Mouse (Mus musculus) left cerebral cortex, adult 8-10 months (tissue): ENCODE results near the gene Ncdn. TPM values are rescaled to one million over a fixed set of nuclear protein-coding genes. Genes with fewer than 3 reads are reported as not detected.

ENCODE experiments used
- DNase-seq, 2 experiments: peaks; one replicate each; pipeline ENCODE4 v3.0.0; 2022; ENCODE audit warnings: low spot score in 2 of 2
- total RNA-seq, 4 experiments: library from RNA; stranded (reverse); gene quantifications; 2 replicates each; pipeline ENCODE4 v1.2.4; 2022

Ncdn gene
- 100 to 1,000 TPM; 980 to 990 (median 985) TPM for total RNA-seq

DNA sequence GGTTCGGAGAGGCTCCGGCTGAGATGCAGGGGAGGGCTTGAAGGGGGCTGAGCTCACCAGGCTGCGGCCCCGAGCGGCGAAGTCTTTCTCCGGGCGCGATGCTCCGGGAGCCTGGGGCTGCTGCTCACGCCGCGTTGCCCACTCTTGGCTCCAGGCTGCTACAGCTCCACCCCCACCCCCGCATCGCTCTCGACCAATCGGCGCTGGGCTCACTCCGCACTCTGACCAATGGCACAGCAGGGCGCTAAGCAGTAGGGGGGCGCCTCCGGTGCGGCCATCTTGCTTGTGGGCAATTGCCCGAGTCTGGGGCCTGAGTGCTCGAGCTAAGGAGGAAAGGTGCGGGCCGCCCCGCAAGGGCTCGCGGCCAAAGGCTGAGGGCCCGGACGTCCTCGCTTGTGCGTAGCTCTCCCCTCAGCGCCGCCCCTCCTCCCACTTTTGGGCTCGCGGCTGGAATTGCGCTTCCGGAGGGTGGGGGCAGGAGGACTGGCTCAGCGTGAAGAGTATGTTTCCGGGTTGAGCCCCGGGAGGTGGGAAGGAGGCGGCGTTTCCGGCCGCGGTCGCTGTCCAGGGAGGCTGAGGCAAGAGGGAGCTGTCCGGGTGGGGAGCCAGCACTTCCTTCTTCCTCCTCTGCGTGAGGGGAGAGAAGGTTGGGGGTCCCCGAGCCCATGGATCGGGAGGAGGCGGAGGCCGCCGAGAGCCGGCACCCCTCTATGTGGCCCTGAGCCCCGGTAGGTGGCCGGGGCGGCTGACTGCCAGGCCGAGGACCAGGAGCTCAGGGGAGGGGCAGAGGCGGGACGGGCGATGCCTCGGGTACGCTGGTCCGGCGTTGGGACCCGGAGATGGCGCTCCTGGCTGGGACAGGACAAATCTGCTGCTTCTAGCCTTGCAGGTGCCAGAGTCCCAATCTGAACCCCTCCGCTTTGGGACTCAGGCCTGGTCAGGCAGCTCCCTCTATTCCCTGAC, at the start of gene Ncdn, which contains the start of gene AU040320:
Gene Ncdn (minus strand): TSS at position 171 of the 963 bp plus-strand sequence.
Gene AU040320 (plus strand): TSS at position 277 of the 963 bp plus-strand sequence.
- peak; percentile 96 to 98 for DNase-seq

DNA sequence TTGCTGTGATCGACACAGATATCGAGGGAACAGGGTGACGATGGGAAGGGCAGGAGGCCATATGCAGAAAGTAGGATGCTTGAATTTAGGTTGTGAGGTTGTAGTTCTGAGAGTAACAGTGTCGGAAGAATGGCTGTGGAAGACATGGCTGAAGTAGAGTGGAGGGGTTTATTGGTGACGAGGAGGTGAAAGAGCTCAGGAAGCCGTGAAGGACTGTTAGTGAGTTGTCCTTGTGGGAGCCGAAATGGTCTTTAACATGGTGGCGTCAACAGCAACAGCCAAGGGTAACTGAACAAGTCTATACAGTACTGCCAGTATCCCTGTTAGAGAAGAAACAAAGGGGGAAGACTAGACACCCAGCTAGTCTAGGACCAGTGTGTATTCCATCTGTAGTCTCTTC, 48.9 kb upstream of the Ncdn start:
- DNase-seq = no peak

DNA sequence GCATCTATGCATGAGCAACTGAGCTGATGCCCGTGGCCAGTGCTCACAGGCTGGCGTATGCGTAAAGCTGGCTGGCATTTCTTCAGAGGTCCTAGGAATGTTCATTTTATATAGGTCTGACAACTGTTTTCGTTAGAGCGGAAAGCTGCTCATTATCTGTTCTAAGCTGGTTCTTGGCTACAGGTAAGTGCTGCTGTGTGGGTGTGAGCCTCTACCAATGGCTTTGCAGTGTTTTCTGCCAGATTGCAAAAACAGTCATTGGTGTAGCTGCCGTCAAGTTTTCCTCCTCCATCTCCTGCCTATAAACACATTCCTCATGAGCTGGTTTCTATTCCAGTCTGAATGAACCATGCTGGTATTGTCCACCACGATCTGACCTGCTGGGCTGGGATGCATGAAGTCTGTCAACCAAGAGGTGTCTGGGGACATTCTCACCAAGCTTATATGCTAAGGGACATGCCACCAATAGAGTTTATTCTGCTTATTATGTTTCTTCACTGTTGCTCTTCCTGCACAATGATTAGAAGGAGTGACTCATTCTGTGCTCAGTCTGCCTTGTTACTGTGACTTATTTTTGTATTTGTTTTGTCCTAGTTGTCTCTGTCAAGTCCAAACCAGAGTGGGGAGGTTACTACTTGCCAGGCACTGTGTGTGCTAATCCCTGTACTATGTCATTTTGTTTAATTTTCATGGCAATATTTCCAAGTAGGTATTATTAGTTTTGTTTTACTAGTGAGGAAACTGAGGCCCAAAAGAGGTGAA, 39.3 kb upstream of the Ncdn start:
- peak in 1 of 2 experiments; percentile 62 for DNase-seq

DNA sequence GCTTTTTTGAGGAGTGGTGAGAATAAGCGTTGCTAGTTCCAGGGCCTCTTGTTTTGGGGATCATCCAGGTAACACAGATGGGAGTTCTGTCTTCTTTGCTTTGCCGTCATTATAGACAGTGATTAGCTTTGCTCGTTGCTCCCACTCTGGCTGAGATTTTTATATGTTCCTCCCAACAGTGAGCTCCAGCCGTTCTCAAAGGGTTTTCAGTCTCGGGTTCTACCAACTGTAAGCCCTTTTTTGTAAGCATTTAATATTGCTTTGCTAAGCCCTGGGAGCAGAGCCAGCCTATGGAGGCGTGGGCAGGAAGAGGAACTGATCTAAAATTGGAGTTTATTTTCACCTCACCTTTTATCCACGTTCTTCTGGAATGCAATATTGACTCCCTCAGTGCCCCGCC, 29.8 kb upstream of the Ncdn start:
- peak in 1 of 2 experiments; percentile 53 for DNase-seq

DNA sequence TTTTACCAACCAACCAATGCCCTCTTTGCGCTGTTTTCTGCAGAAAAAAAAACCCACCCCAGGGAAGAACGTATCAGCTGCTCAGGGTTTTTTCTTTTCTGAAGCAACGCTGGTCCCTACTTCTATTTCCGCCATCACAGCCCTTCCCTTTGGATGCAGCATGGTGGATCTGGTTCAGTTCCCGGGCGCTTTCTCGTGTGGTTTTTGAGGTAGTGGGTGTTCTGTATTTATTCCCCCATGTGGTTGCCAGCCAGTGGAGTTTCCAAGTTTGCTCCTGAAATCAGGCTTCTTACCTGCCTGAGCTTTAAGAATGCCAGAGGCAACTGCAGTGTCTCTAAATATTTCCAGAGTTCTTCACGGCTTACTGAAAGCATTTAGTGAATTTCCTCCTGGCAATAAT, 29.3 kb upstream of the Ncdn start:
- no peak for DNase-seq

DNA sequence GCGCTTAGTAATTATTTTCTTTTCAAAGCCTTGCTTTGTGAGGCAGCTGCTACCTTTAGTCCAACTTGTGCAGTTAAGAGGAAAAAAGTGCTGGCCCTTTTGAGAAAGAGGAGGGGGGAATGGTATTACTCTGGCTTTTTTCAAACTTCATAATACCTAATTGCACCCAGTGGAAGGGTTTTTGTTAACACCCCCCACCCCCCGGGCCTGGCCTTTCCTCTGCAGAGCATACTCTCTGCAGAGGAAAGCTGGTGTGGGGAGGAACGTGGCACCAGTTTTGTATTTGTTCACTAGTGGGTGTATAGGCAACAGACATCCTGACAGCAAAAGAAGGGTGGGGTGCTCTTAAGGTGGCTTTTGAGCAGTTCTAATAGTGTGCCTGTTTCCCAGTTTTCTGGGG, 28.6 kb upstream of the Ncdn start:
- DNase-seq = no peak

DNA sequence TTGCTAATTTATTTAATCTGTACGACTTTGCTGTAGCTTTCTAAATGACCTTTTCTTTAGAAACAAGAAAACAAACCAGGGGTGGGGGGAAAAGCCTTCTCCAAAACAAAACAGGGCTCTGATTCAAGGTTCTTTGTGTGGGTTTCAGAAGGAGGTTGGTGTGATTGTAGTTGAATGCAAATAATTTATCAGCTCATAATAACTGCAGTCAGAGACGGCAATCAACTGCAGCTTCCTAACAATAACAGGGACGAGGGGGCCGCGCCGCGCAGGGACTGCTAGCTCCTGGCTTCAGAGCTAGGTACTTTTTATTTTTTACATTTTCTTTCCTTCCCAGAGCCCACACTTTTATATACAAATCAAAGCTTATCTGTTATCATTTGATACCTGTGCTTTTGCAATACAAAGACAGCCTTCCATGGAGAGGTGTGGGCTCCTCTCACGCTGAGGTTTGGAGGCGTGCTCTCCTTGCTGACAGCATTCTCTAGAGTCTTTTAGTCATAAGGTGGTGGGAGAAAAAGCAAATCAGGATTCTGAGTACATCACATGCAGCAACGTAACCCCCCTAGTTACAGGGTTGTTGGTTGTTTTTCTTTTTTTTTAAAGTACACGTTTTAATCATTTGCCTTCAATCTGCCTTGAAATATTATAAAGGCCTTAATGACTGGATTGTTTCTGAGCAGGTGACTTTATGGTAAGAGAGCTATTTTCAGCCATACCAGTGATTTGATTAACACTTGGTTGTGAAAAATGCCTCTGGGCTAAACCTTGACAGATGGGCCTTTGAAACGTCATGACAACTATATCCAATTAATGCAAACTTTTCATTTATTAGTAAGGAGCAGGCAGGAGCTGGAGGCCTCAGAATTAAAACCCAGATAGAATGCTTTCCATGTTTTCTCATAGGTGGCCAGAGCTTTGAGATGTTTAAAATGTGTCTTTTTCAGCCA, 26.9 kb upstream of the Ncdn start:
- DNase-seq = no peak

DNA sequence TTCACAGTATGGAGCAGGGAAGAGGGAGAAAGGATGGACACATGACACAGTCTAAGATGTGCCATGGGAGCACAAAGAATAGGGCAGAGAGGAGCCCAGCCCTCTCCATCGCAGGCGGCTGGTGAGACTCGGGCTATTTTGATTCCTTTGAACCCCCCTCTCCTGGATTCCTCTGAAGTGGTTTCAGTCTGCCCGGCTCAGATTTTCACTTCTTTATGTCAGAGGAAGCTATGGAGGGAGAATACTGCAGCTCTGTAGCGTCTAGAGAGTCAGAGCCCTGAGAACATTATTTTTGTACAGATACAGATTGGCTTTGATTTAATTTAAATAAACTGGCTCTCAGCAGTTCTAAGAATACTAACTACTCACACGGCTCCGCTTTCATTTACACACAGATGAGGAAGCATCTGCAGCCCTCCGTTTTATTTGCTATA, 25.9 kb upstream of the Ncdn start:
- no peak for DNase-seq

DNA sequence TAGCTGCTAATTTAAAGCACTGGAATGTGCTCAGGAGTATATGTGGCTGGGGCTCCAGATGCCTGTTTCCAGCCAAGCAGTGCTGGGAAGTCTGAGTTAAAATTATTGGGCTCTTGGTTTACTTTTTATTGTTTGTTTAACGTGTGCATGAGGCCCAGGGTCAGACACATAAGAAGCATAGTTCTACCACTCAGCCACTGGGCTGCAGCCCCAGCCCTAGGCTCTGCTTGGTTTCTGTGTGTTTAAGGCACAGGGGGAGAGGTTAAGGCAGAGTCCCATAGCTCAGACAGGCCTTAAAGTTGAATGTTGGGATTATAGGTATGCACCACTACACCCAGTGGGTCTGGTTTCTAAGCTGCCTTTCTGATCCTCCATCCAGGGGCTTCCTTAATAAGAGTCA, 21.9 kb upstream of the Ncdn start:
- DNase-seq = no peak

DNA sequence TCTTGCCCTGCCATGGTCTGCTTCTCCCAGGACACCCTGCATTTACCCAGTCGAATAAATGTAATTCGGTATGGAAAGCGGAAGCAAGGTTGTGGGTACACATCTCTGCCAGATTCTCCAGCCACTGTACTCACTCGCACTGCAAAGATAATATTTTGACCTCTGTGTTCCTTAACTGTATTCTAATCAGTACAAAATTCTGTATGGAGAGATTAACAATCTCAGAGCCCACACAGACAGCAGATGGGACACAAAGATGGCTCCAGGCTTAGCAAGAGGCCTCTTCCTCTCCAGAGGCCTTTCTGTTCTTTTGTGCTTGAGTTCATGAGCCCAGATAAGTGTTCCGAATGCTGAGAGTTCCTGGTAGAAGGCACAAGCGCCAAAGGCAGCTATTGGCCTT, 20.6 kb upstream of the Ncdn start:
- no peak for DNase-seq

DNA sequence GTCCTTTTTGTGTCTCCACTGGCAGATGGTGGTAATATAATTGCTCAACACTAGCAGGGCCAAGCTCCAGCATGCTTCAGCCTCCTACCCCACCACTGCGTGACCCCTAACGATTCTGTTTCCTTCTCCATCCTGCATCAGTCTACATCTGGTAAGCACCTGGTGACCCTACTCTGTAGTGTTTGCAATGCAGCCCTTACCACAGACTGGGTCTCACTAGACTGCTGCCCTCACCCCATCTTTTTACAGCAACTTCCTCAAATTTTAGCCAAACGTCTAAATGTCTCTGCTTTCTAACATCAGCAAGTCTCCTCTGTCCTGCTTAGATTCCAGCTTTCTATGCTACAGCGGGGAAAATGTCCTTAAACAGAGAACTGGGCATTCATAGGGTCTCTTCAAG, 17.6 kb upstream of the Ncdn start:
- DNase-seq = no peak

DNA sequence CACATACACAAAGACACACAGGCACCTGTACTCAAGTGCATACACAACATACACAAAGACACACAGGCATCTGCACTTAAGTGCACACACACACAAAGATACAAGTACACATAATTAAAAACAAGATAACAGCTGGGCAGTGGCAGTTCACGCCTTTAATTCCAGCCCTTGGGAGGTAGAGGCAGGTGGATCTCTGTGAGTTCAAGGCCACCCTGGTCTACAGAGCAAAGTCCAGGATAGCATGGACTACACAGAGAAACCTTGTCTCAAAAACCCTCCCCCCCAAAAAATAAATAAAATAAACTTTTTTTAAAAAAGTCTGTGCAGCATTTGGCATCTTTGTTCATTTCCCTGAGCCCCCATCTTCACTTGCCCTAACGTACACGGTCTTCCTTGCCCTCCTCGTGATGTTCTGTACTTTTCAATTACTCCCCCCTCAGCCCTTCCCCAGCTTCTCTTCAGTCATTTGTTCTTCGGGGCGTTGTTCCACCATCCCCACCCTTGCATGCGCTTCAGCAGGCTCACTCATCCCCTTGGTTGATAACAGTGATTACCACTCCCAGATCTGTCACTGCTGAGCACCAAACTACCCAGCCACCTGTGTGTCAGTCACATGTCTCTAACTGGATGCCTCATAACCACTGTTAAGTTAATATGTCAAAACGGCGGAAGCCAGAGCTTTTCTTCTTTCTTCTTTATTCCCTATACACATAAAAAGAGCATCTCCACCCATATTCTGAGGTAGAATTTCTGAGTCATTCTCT, 16.7 kb upstream of the Ncdn start:
- no peak for DNase-seq

DNA sequence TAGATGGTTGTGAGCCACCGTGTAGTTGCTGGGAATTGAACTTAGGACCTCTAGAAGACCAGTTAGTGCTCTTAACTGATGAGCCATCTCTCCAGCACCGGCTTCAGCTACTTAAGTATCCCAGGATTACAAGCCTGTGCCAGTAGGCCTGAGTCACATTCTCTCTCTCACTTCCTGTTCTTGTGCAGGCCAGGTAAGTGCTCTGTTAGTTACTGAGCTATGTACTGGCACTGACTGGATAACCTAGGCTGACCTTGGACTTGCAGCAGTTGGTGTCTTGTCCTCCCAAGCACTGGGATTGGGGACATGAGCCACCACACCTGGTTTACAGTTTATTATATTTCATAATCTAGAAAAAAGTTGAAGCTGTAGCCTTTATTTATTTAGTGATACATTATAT, 10.2 kb upstream of the Ncdn start:
- no peak for DNase-seq

DNA sequence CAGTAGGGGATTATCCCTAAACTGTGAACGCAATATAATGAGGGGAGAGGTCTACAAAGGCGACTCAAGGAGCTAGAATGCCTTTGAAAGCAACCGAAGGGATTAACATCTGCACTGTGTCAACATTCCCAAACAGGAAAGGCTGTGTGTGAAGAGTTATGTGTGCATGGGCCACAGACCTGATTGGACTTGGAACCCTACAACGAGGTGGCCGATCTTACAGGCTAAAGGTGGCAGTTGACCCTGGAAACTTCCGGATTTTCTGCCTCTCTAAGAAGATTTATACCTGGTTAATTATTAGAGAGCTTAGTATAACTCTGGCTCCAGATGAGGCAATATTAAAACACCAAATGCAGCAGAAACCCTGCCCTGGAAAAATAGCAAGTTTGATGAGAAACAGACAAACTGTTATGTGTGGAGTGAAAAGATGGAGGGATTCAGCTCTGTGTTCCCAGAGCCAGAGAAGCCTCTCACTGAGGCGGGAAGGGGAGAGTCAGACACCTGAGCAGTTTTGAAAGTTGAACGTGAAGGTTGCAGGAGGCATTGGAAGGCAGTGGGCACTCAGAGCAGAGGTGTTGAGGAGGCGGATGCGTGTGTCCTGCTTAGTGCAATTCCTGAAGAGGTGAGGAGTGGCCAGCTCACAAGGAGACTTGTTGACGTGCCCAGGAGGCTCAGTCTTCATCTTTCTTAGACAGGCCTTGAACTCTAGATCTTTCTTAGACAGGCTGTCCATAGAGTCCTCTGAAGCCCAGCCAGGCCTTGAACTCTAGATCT, 9.5 kb upstream of the Ncdn start:
- DNase-seq = no peak

DNA sequence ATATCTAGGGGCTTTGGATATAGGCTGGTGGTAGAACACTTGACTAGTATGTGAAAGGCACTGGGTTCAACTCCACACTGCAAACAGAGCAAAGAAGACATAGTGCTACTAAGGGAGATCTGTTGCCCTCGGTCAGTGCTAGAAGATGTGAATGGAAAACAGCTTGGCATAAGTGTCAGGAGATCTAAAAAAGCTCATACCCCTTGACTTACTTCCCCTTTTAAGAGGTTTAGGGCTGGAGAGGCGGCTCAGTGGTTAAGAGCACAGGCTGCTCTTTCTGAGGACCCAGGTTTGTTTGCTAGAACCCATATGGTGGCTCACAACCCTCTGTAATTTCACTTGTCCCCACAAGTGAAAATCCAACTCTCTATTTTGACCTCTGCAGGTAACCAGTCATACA, 6.2 kb upstream of the Ncdn start:
- DNase-seq = no peak

DNA sequence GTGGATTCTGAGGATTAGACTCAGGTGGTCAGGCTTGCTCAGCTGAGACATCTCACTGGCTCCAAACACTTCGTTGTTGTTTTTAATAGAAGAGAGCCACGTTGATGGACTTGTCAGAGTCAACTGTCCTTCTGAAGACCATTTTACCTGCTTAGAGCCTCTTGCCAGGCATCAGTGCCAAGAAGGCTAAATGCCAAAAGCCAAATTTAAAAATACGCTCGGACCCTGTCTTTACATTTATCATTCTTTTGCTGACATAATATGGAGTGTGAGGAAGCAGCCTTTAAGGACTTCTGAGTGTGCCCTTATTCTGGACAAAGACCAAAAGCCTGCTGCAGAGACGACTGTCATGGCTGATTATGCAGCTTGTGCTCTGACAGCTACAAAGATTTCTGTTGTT, 5.1 kb upstream of the Ncdn start:
- DNase-seq = no peak

DNA sequence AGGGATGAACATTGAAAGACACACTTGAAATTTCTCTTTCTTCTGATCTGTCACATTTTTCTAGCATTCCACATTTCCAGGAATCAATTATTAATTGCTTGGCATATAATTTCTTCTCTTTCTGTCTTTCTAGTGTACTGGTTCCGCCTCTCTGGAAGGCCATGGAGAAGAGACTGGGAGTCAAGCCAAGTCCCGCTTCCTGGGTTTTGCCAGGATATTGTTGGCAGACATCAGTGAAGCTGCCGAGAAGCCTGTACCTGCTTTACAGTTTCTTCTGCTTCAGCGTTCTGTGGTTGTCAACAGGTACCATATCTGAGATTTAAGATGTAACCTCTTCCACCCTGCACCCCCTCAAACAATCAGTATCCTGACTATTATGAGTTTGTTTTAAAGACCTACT, 3.5 kb upstream of the Ncdn start:
- DNase-seq = no peak

DNA sequence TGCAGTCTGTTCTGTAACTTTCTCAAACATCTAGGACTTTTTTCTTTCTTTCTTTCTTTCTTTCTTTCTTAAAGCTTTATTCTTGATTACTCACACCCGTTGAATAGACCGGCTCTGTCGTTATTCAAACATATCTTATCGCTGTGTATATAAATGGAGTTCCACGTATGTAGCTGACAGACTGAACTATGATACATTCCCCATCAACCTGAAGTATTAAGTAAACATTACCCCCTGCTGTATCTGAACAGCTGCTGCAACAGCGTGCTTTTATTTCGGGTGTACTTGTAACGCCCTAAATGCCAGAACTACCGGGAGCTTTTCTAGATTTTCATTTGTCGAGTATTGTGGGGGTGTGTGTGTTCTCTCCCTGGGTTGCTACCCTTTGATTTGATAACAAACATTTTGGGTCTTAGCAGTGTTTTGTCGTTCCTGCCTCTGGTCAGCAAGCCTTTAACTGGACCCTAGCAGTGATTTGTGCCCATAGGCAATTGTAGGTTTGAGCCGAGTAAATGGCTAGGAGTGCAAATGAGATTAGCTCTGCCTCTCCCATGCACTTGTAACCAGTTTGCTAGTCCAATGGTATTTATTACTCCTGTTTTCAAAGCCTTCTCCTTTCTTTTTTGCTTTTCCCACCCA, 1.6 kb upstream of the Ncdn start:
- DNase-seq = no peak

DNA sequence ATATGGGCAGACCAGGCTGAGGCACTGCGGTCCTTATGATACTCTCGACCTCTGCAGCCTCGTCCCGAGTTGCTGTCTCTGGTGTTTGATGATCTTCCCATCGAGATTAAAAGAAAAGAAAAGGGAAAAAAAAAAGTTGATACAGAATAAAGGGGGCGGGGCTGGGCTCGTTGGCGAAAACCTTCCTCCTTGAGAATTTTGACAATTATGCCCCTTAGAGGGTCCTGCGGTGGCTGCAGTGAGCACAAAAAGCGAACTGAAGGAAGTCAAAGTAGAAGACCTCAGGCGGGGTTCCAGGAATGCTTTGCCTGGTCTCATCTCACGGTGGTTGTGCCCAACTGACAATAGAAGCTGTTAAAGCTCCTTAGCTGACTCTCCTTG, 983 bp upstream of the Ncdn start:
- no peak for DNase-seq
